In genomic region chr8:46655919-46656318, GRCm38 (mm10) we compare ENCODE assay signal across 15 mouse cellular contexts.
"Had no signal": no experiment of that assay in that cellular context is flagged by ENCODE, and none has a peak within 500 bp of the region (broad histone marks: within the 10 kb centered on the region; RNA-seq: fewer than 3 reads in every experiment).

No protein-coding gene starts in this region.

- H3K4me3 ChIP-seq: limb, embryonic 13.5 days; liver, embryonic 15.5 days; midbrain, embryonic 13.5 days; neural tube, embryonic 15.5 days; stomach, embryonic 15.5 days had no signal

- DNase-seq: kidney, postnatal 25 days; layer of hippocampus, adult 9-11 months; layer of hippocampus, postnatal 36 days; left cerebral cortex, postnatal 4 days; lung, adult 2 months; lung, postnatal 36 days; right cerebral cortex, postnatal 4 days; spleen, adult 18-20 months; thymus, adult 2 months; thymus, postnatal 36 days had no signal

- H3K27ac ChIP-seq: limb, embryonic 13.5 days; liver, embryonic 15.5 days; midbrain, embryonic 13.5 days; neural tube, embryonic 15.5 days; stomach, embryonic 15.5 days had no signal
